Mouse (Mus musculus): ENCODE results near the gene Apol7a. TPM values are rescaled to one million over a fixed set of nuclear protein-coding genes. Genes with fewer than 3 reads are reported as not detected.
A peak's percentile ranks its signal among the peaks of the same experiment; 100 is the strongest.

The Apol7a gene
- polyA plus RNA-seq, 1 experiment from 2014 or later = not detected

- Histone ChIP-seq H3K4me1 (peaks cover 64% of the 10 kb centered on the region), H3K36me3 (no peaks in the 10 kb centered on the region), H3K4me3 (no peak overlapping the region), H3K9me3 (no peaks in the 10 kb centered on the region), H3K27me3 (ENCODE audit: insufficient read depth, poor library complexity, severe bottlenecking) (no peaks in the 10 kb centered on the region), H3K27ac (peak overlapping the region; percentile 81)
- 38% methylated on average over 4 of the region's 4 CpGs for WGBS
- no peak for DNase-seq (ENCODE audit: low spot score)
Observed at GRCm38 (mm10) chr15:77354496-77354847, 44.4 kb downstream of the Apol7a start.

GRCm38 (mm10) chr15:77353764-77354163 is 45.1 kb downstream of the Apol7a start:
- no peak for DNase-seq (ENCODE audit: low spot score)
- Histone ChIP-seq H3K27me3 (ENCODE audit: insufficient read depth, poor library complexity, severe bottlenecking) (no peaks in the 10 kb centered on the region), H3K4me1 (peaks cover 57% of the 10 kb centered on the region), H3K36me3 (no peaks in the 10 kb centered on the region), H3K4me3 (no peak overlapping the region), H3K27ac (peak overlapping the region; percentile 81; the same call in 1 of the 2 replicates), H3K9me3 (no peaks in the 10 kb centered on the region)
- 25% methylated on average over 4 of the region's 4 CpGs for WGBS

GRCm38 (mm10) chr15:77352863-77353262 is 46.0 kb downstream of the Apol7a start:
- DNase-seq (ENCODE audit: low spot score) = no peak
- no peaks in the 10 kb centered on the region for H3K36me3 ChIP-seq
- H3K9me3 ChIP-seq = no peaks in the 10 kb centered on the region
- H3K4me1 ChIP-seq = peaks cover 53% of the 10 kb centered on the region
- no peaks in the 10 kb centered on the region for H3K27me3 ChIP-seq (ENCODE audit: insufficient read depth, poor library complexity, severe bottlenecking)
- H3K27ac ChIP-seq = peak overlapping the region; percentile 18; the same call in 1 of the 2 replicates
- 62% methylated on average over 7 of the region's 7 CpGs for WGBS
- H3K4me3 ChIP-seq = no peak overlapping the region

- no peak for DNase-seq (ENCODE audit: low spot score)
- Histone ChIP-seq H3K9me3 (no peaks in the 10 kb centered on the region), H3K4me1 (peaks cover 33% of the 10 kb centered on the region), H3K27me3 (ENCODE audit: insufficient read depth, poor library complexity, severe bottlenecking) (no peaks in the 10 kb centered on the region), H3K36me3 (no peaks in the 10 kb centered on the region), H3K4me3 (no peak overlapping the region), H3K27ac (no peak overlapping the region)
- 80% methylated on average over 7 of the region's 7 CpGs for WGBS
Observed at GRCm38 (mm10) chr15:77350117-77350516, 48.8 kb downstream of the Apol7a start.

- no peaks in the 10 kb centered on the region for H3K9me3 ChIP-seq
- no peaks in the 10 kb centered on the region for H3K36me3 ChIP-seq
- H3K27ac ChIP-seq = 0 out of 2 replicates have a peak overlapping the region, but pooled peaks have one; percentile 3
- 75% methylated on average over 7 of the region's 7 CpGs for WGBS
- H3K4me1 ChIP-seq = peaks cover 32% of the 10 kb centered on the region
- H3K27me3 ChIP-seq (ENCODE audit: insufficient read depth, poor library complexity, severe bottlenecking) = no peaks in the 10 kb centered on the region
- DNase-seq (ENCODE audit: low spot score) = no peak
- no peak overlapping the region for H3K4me3 ChIP-seq
Observed at GRCm38 (mm10) chr15:77348146-77348545, 50.8 kb downstream of the Apol7a start.

GRCm38 (mm10) chr15:77344127-77345125 is 54.5 kb downstream of the Apol7a start:
- Histone ChIP-seq H3K9me3 (no peaks in the 10 kb centered on the region), H3K4me3 (peak overlapping the region; percentile 49; the same call in 1 of the 2 replicates), H3K27ac (peak overlapping the region; percentile 85), H3K27me3 (ENCODE audit: insufficient read depth, poor library complexity, severe bottlenecking) (no peaks in the 10 kb centered on the region), H3K36me3 (no peaks in the 10 kb centered on the region), H3K4me1 (peaks cover 34% of the 10 kb centered on the region)
- DNase-seq (ENCODE audit: low spot score) = no peak
- 30% methylated on average over 17 of the region's 17 CpGs for WGBS

- H3K4me3 ChIP-seq = peak overlapping the region; percentile 49
- H3K36me3 ChIP-seq = no peaks in the 10 kb centered on the region
- DNase-seq (ENCODE audit: low spot score) = peak; percentile 93
- no peaks in the 10 kb centered on the region for H3K9me3 ChIP-seq
- peaks cover 34% of the 10 kb centered on the region for H3K4me1 ChIP-seq
- H3K27ac ChIP-seq = peak overlapping the region; percentile 85
- no peaks in the 10 kb centered on the region for H3K27me3 ChIP-seq (ENCODE audit: insufficient read depth, poor library complexity, severe bottlenecking)
- 7% methylated on average over 13 of the region's 13 CpGs for WGBS
Observed at GRCm38 (mm10) chr15:77343527-77344091, 55.3 kb downstream of the Apol7a start.

GRCm38 (mm10) chr15:77342962-77343526 is 55.9 kb downstream of the Apol7a start:
- peak; percentile 81 for DNase-seq (ENCODE audit: low spot score)
- H3K27ac ChIP-seq = peak overlapping the region; percentile 85
- H3K4me3 ChIP-seq = peak overlapping the region; percentile 49
- H3K27me3 ChIP-seq (ENCODE audit: insufficient read depth, poor library complexity, severe bottlenecking) = no peaks in the 10 kb centered on the region
- H3K4me1 ChIP-seq = peaks cover 31% of the 10 kb centered on the region
- no peaks in the 10 kb centered on the region for H3K36me3 ChIP-seq
- H3K9me3 ChIP-seq = no peaks in the 10 kb centered on the region
- WGBS = 17% methylated on average over 18 of the region's 18 CpGs

GRCm38 (mm10) chr15:77342005-77342404 is 56.9 kb downstream of the Apol7a start:
- Histone ChIP-seq H3K4me3 (no peak overlapping the region), H3K27me3 (ENCODE audit: insufficient read depth, poor library complexity, severe bottlenecking) (no peaks in the 10 kb centered on the region), H3K9me3 (no peaks in the 10 kb centered on the region), H3K27ac (peak overlapping the region; percentile 3; the same call in 1 of the 2 replicates), H3K36me3 (no peaks in the 10 kb centered on the region), H3K4me1 (peaks cover 31% of the 10 kb centered on the region)
- DNase-seq (ENCODE audit: low spot score) = no peak
- WGBS = 88% methylated on average over 6 of the region's 6 CpGs

GRCm38 (mm10) chr15:77340581-77340980 is 58.3 kb downstream of the Apol7a start:
- Histone ChIP-seq H3K9me3 (no peaks in the 10 kb centered on the region), H3K4me3 (no peak overlapping the region), H3K36me3 (no peaks in the 10 kb centered on the region), H3K27ac (no peak overlapping the region), H3K27me3 (ENCODE audit: insufficient read depth, poor library complexity, severe bottlenecking) (no peaks in the 10 kb centered on the region), H3K4me1 (peaks cover 44% of the 10 kb centered on the region)
- no peak for DNase-seq (ENCODE audit: low spot score)

- H3K27ac ChIP-seq = no peak overlapping the region
Observed at GRCm38 (mm10) chr15:77338924-77339429, 59.9 kb downstream of the Apol7a start.

GRCm38 (mm10) chr15:77338451-77338850 is 60.5 kb downstream of the Apol7a start:
- no peak for DNase-seq (ENCODE audit: low spot score)
- Histone ChIP-seq H3K27ac (no peak overlapping the region), H3K4me3 (no peak overlapping the region), H3K36me3 (no peaks in the 10 kb centered on the region), H3K9me3 (no peaks in the 10 kb centered on the region), H3K4me1 (peaks cover 38% of the 10 kb centered on the region), H3K27me3 (ENCODE audit: insufficient read depth, poor library complexity, severe bottlenecking) (no peaks in the 10 kb centered on the region)
- WGBS = 78% methylated on average over 7 of the region's 7 CpGs

More at GRCm38 (mm10) chr15:77338924-77339429, 59.9 kb downstream of the Apol7a start:
- Histone ChIP-seq H3K4me1 (peaks cover 41% of the 10 kb centered on the region), H3K9me3 (no peaks in the 10 kb centered on the region), H3K36me3 (no peaks in the 10 kb centered on the region), H3K27me3 (ENCODE audit: insufficient read depth, poor library complexity, severe bottlenecking) (no peaks in the 10 kb centered on the region), H3K4me3 (no peak overlapping the region)
- DNase-seq (ENCODE audit: low spot score) = no peak
- 63% methylated on average over 8 of the region's 8 CpGs for WGBS
